Mouse (Mus musculus) heart, postnatal 0 days (tissue): Measurements from ENCODE around the gene Kif5c.

ENCODE experiments used
- CTCF ChIP-seq: IDR thresholded peaks from 2 replicates; pipeline ENCODE4 v1.5.1; 2016; ENCODE audit warnings: antibody characterized with exemption, control low read depth, low read depth
- EP300 ChIP-seq: IDR thresholded peaks from 2 replicates; pipeline ENCODE4 v1.6.1; 2016; ENCODE audit warnings: antibody characterized with exemption, low read depth

DNA sequence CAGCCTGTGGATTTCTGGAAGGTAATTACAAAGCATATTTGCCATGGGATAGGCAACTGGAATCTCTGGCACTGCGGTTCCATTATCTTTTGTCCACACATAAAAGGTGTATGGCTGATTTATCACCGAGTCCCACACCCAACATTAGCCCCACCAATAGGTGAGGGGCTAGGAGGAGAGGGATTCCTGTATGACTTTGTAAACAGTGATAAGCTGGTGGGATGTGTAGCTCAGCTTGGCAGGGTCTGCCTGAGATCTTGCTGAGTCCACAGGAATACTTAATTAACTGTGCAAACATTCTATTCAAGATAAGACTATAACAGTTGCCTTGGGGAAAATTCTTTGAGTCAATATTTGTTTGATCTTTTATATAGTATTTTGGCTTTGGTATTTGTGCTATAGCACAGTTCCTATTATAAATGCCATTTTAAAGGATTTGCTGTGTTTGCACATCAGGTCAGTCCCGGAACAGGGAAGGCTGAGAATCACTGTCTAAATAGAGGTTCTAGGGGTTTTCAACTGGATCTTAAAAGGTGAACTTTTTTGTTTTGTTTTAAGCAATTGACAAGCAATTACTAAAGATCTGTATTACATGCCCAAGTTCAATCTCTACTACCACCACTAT is 196.7 kb downstream of the Kif5c start:
- TF ChIP-seq CTCF = no peak
- TF ChIP-seq EP300 = no peak
